Mouse (Mus musculus): ENCODE measurements around the gene Dedd. TPM values are rescaled to one million over a fixed set of nuclear protein-coding genes. Genes with fewer than 3 reads are reported as not detected.

Gene Dedd
- total RNA-seq, 1 experiment = 23.9 TPM

GRCm38 (mm10) chr1:171385171-171385570 lies 56.2 kb downstream of the Dedd start:
- no peaks in the 10 kb centered on the region for H3K9me3 ChIP-seq (ENCODE audit: control insufficient read depth, insufficient read depth, low read depth, low read length)
- TF ChIP-seq HCFC1 (IDR thresholded peaks at IDR 0.05; ENCODE audit: borderline replicate concordance, insufficient read depth, low read length) (no peak), ZNF384 (IDR thresholded peaks at IDR 0.05; ENCODE audit: low read depth, low read length) (no peak), MAFK (IDR thresholded peaks at IDR 0.05; ENCODE audit: insufficient read depth, low read depth, low read length) (no peak), CHD2 (IDR thresholded peaks at IDR 0.05; ENCODE audit: low read depth, low read length) (no peak), ZC3H11A (IDR thresholded peaks at IDR 0.05; ENCODE audit: borderline replicate concordance, low read depth, low read length) (no peak)
- no peak overlapping the region for H3K4me3 ChIP-seq (ENCODE audit: insufficient read depth in 1 of 2, low read depth in 1 of 2, low read length in 2 of 2, poor library complexity in 1 of 2, severe bottlenecking in 1 of 2)
- H3K27ac ChIP-seq (ENCODE audit: insufficient read depth, low read depth, low read length, poor library complexity, severe bottlenecking) = no peak overlapping the region
- H3K9ac ChIP-seq (ENCODE audit: insufficient read depth, low read depth, low read length, poor library complexity, severe bottlenecking) = no peak overlapping the region
- no peaks in the 10 kb centered on the region for H3K36me3 ChIP-seq (ENCODE audit: control insufficient read depth, insufficient read depth, low read length, poor library complexity, severe bottlenecking)
- peaks cover 2 to 36% of the 10 kb centered on the region in 2 experiments; a peak in 3 of 4 replicates for H3K4me1 ChIP-seq (ENCODE audit: control insufficient read depth in 2 of 2, insufficient read depth in 2 of 2, low read length in 2 of 2, poor library complexity in 1 of 2)
- in situ Hi-C loops (cut with MboI; ENCODE audit: low sequenced_read_pairs in 2 of 2, unreplicated experiment in 2 of 2) = no loop called here
- DNase-seq (ENCODE audit: low read depth, low spot score) = no peak

- in situ Hi-C loops (cut with MboI; ENCODE audit: low sequenced_read_pairs in 2 of 2, unreplicated experiment in 2 of 2) = no loop called here
- H3K36me3 ChIP-seq (ENCODE audit: control insufficient read depth, insufficient read depth, low read length, poor library complexity, severe bottlenecking) = no peaks in the 10 kb centered on the region
- no peak overlapping the region for H3K9ac ChIP-seq (ENCODE audit: insufficient read depth, low read depth, low read length, poor library complexity, severe bottlenecking)
- H3K9me3 ChIP-seq (ENCODE audit: control insufficient read depth, insufficient read depth, low read depth, low read length) = no peaks in the 10 kb centered on the region
- H3K27ac ChIP-seq (ENCODE audit: insufficient read depth, low read depth, low read length, poor library complexity, severe bottlenecking) = no peak overlapping the region
- peaks cover 5 to 36% of the 10 kb centered on the region in 2 experiments; a peak in 3 of 4 replicates for H3K4me1 ChIP-seq (ENCODE audit: control insufficient read depth in 2 of 2, insufficient read depth in 2 of 2, low read length in 2 of 2, poor library complexity in 1 of 2)
- DNase-seq (ENCODE audit: low read depth, low spot score) = no peak
- no peak overlapping the region for H3K4me3 ChIP-seq (ENCODE audit: insufficient read depth in 1 of 2, low read depth in 1 of 2, low read length in 2 of 2, poor library complexity in 1 of 2, severe bottlenecking in 1 of 2)
- TF ChIP-seq HCFC1 (IDR thresholded peaks at IDR 0.05; ENCODE audit: borderline replicate concordance, insufficient read depth, low read length) (no peak), ZNF384 (IDR thresholded peaks at IDR 0.05; ENCODE audit: low read depth, low read length) (no peak), ZC3H11A (IDR thresholded peaks at IDR 0.05; ENCODE audit: borderline replicate concordance, low read depth, low read length) (no peak), MAFK (IDR thresholded peaks at IDR 0.05; ENCODE audit: insufficient read depth, low read depth, low read length) (no peak), CHD2 (IDR thresholded peaks at IDR 0.05; ENCODE audit: low read depth, low read length) (no peak)
These were observed 58.2 kb downstream of the Dedd start for GRCm38 (mm10) chr1:171387099-171387498.

- TF ChIP-seq ZC3H11A (IDR thresholded peaks at IDR 0.05; ENCODE audit: borderline replicate concordance, low read depth, low read length) = no peak
- Histone ChIP-seq H3K4me1 (ENCODE audit: control insufficient read depth in 2 of 2, insufficient read depth in 2 of 2, low read length in 2 of 2, poor library complexity in 1 of 2) (peaks cover 5 to 36% of the 10 kb centered on the region in 2 experiments; a peak in 3 of 4 replicates), H3K4me3 (ENCODE audit: insufficient read depth in 1 of 2, low read depth in 1 of 2, low read length in 2 of 2, poor library complexity in 1 of 2, severe bottlenecking in 1 of 2) (peak within 1 kb of the TSS; percentile 27 to 48)
These were observed 59.6 kb downstream of the Dedd start, which contains the start of gene Arhgap30 for GRCm38 (mm10) chr1:171388376-171389102. Arhgap30 (plus strand) TSS chr1:171388954.

GRCm38 (mm10) chr1:171390101-171390500 lies 61.2 kb downstream of the Dedd start:
- peaks cover 5 to 31% of the 10 kb centered on the region in 2 experiments; a peak in 3 of 4 replicates for H3K4me1 ChIP-seq (ENCODE audit: control insufficient read depth in 2 of 2, insufficient read depth in 2 of 2, low read length in 2 of 2, poor library complexity in 1 of 2)
- peak overlapping the region; percentile 27 to 32; a peak in 2 of 4 replicates for H3K4me3 ChIP-seq (ENCODE audit: insufficient read depth in 1 of 2, low read depth in 1 of 2, low read length in 2 of 2, poor library complexity in 1 of 2, severe bottlenecking in 1 of 2)
- in situ Hi-C loops (cut with MboI; ENCODE audit: low sequenced_read_pairs in 2 of 2, unreplicated experiment in 2 of 2) = no loop called here
- H3K27ac ChIP-seq (ENCODE audit: insufficient read depth, low read depth, low read length, poor library complexity, severe bottlenecking) = 0 out of 2 replicates have a peak overlapping the region, but pooled peaks have one; percentile 8
- TF ChIP-seq CHD2 (IDR thresholded peaks at IDR 0.05; ENCODE audit: low read depth, low read length) (no peak), ZNF384 (IDR thresholded peaks at IDR 0.05; ENCODE audit: low read depth, low read length) (no peak), ZC3H11A (IDR thresholded peaks at IDR 0.05; ENCODE audit: borderline replicate concordance, low read depth, low read length) (no peak), HCFC1 (IDR thresholded peaks at IDR 0.05; ENCODE audit: borderline replicate concordance, insufficient read depth, low read length) (no peak), MAFK (IDR thresholded peaks at IDR 0.05; ENCODE audit: insufficient read depth, low read depth, low read length) (no peak)
- no peaks in the 10 kb centered on the region for H3K9me3 ChIP-seq (ENCODE audit: control insufficient read depth, insufficient read depth, low read depth, low read length)
- H3K9ac ChIP-seq (ENCODE audit: insufficient read depth, low read depth, low read length, poor library complexity, severe bottlenecking) = no peak overlapping the region
- DNase-seq (ENCODE audit: low read depth, low spot score) = no peak
- H3K36me3 ChIP-seq (ENCODE audit: control insufficient read depth, insufficient read depth, low read length, poor library complexity, severe bottlenecking) = no peaks in the 10 kb centered on the region

More at GRCm38 (mm10) chr1:171388376-171389102, 59.6 kb downstream of the Dedd start, which contains the start of gene Arhgap30:
- Histone ChIP-seq H3K27ac (ENCODE audit: insufficient read depth, low read depth, low read length, poor library complexity, severe bottlenecking) (0 out of 2 replicates have a peak within 1 kb of the TSS, but pooled peaks have one; percentile 8), H3K9me3 (ENCODE audit: control insufficient read depth, insufficient read depth, low read depth, low read length) (no peaks in the 10 kb centered on the region), H3K36me3 (ENCODE audit: control insufficient read depth, insufficient read depth, low read length, poor library complexity, severe bottlenecking) (no peaks in the 10 kb centered on the region), H3K9ac (ENCODE audit: insufficient read depth, low read depth, low read length, poor library complexity, severe bottlenecking) (no peak within 1 kb of the TSS)
- in situ Hi-C loops (cut with MboI; ENCODE audit: low sequenced_read_pairs in 2 of 2, unreplicated experiment in 2 of 2) = no loop called here
- DNase-seq (ENCODE audit: low read depth, low spot score) = no peak

Other genes starting within 250 kb of the Dedd start
- gene Cfap126, start 215.2 kb upstream of the Dedd start, total RNA-seq (2012; rRNA removed) = not detected in 2 replicates
- 55.0 and 57.9 TPM in 2 replicates for gene Sdhc, start 178.5 kb upstream of the Dedd start, total RNA-seq (2012; rRNA removed)
- 0.36 TPM in 1 of 2 replicates, not detected in the other for gene Mpz, start 178.4 kb upstream of the Dedd start, total RNA-seq (2012; rRNA removed)
- 0.63 and 2.2 TPM in 2 replicates for gene Pcp4l1, start 132.9 kb upstream of the Dedd start, total RNA-seq (2012; rRNA removed)
- gene Nr1i3, start 115.2 kb upstream of the Dedd start, total RNA-seq (2012; rRNA removed) = 0.71 and 1.2 TPM in 2 replicates
- 22.0 and 27.5 TPM in 2 replicates for gene Tomm40l, start 106.6 kb upstream of the Dedd start, total RNA-seq (2012; rRNA removed)
- 0.98 and 2.0 TPM in 2 replicates for gene Apoa2, start 104.1 kb upstream of the Dedd start, total RNA-seq (2012; rRNA removed)
- gene Fcer1g, start 94.8 kb upstream of the Dedd start, total RNA-seq (2012; rRNA removed) = 0.62 and 0.63 TPM in 2 replicates
- gene Adamts4, start 78.7 kb upstream of the Dedd start, total RNA-seq (2012; rRNA removed) = 3.9 and 4.5 TPM in 2 replicates
- gene Ndufs2, start 77.8 kb upstream of the Dedd start, total RNA-seq (2012; rRNA removed) = 175 and 229 TPM in 2 replicates
- 35.8 and 51.0 TPM in 2 replicates for gene B4galt3, start 58.8 kb upstream of the Dedd start, total RNA-seq (2012; rRNA removed)
- gene Ppox, start 48.0 kb upstream of the Dedd start, total RNA-seq (2012; rRNA removed) = 15.5 and 23.6 TPM in 2 replicates
- 23.1 and 30.7 TPM in 2 replicates for gene Usp21, start 41.2 kb upstream of the Dedd start, total RNA-seq (2012; rRNA removed)
- 59.1 and 78.8 TPM in 2 replicates for gene Ufc1, start 34.1 kb upstream of the Dedd start, total RNA-seq (2012; rRNA removed)
- 18.1 and 24.4 TPM in 2 replicates for gene Nit1, start 16.5 kb downstream of the Dedd start, total RNA-seq (2012; rRNA removed)
- gene Pfdn2, start 16.5 kb downstream of the Dedd start, total RNA-seq (2012; rRNA removed) = 41.1 and 41.6 TPM in 2 replicates
- 0.85 and 1.1 TPM in 2 replicates for gene Klhdc9, start 31.7 kb downstream of the Dedd start, total RNA-seq (2012; rRNA removed)
- 1.9 and 3.0 TPM in 2 replicates for gene Nectin4, start 41.0 kb downstream of the Dedd start, total RNA-seq (2012; rRNA removed)
- gene Arhgap30, start 59.8 kb downstream of the Dedd start, total RNA-seq (2012; rRNA removed) = 8.0 and 9.0 TPM in 2 replicates
- 151 and 164 TPM in 2 replicates for gene Usf1, start 82.2 kb downstream of the Dedd start, total RNA-seq (2012; rRNA removed)
- gene Tstd1, start 89.7 kb downstream of the Dedd start, total RNA-seq (2012; rRNA removed) = 6.2 and 11.2 TPM in 2 replicates
- gene F11r, start 108.4 kb downstream of the Dedd start, total RNA-seq (2012; rRNA removed) = 74.9 and 132 TPM in 2 replicates
- 3.2 and 4.0 TPM in 2 replicates for gene Alyref2, start 174.3 kb downstream of the Dedd start, total RNA-seq (2012; rRNA removed)
- not detected in 2 replicates for gene Itln1, start 206.1 kb downstream of the Dedd start, total RNA-seq (2012; rRNA removed)
- not detected in 2 replicates for gene Cd244a, start 230.0 kb downstream of the Dedd start, total RNA-seq (2012; rRNA removed)